ENCODE assay signal across 9 mouse cellular contexts in the genomic region with DNA sequence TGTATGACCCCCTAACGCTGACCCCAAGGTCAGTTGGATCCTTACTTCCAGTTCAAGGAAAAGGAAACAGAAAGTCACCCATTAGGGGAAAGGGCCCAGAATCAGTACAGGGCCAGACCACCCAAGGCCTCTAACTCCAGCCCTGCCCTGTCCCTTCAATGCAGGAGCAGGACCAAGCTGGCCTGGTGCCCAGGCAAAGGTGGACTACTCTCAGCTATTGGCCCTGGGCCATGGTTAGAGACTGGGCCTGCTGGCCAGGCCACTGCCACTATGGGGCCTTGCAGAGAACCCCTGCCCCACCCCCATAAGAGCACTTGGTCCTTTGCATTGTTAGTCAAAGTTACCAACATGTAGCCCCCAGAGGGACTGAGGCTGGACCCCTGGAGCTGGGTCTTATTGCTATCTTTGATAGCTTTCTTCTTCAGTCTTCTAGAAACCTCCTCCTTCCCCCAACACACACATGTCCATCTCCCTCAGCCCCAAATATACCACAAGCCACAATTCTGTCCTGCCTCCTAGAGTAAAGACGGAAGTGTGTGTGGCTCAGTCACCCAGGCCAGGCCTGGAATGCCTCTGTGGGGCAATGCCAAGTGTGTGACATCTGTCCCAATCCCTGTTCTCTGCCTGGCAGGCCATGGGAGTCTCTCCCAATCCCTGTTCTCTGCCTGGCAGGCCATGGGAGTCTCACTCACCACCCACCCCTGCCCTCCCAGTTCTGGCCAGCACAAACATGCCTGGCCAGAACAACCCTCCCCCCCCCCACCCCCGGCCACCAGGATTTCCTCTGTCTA. TPM values are rescaled to one million over a fixed set of nuclear protein-coding genes. Genes with fewer than 3 reads are reported as not detected.
DNase-seq lines count a peak whose midpoint lies in the region; ATAC-seq and TF ChIP-seq lines count a peak whose summit lies in the region.
"Had no signal": no experiment of that assay in that cellular context is flagged by ENCODE, and none has a peak within 500 bp of the region (broad histone marks: within the 10 kb centered on the region; RNA-seq: fewer than 3 reads in every experiment).

No protein-coding gene starts in this region.

- H3K27ac ChIP-seq in kidney, adult 2 months (ENCODE audit: insufficient read depth, low read depth, low read length): 0 out of 2 replicates have a peak overlapping the region, but pooled peaks have one; percentile 2
- no peak overlapping the region for H3K27ac ChIP-seq in kidney, embryonic 14.5 days (ENCODE audit: low read depth, low read length)

- WGBS in kidney, adult 2 months: 74% methylated on average over 3 of the region's 3 CpGs
- WGBS in kidney, embryonic 14.5 days: 89% methylated on average over 3 of the region's 3 CpGs

- H3K27me3 ChIP-seq in kidney, adult 2 months (replicated peaks; ENCODE audit: control insufficient read depth, insufficient read depth, low read length): no peaks in the 10 kb centered on the region
- H3K27me3 ChIP-seq in kidney, embryonic 14.5 days (ENCODE audit: control insufficient read depth, insufficient read depth, low read length): no peaks in the 10 kb centered on the region

- peaks cover 12% of the 10 kb centered on the region; the same call in 1 of the 2 replicates for H3K4me1 ChIP-seq in kidney, adult 2 months (ENCODE audit: control insufficient read depth, insufficient read depth, low read length)
- no peaks in the 10 kb centered on the region for H3K4me1 ChIP-seq in kidney, embryonic 14.5 days (ENCODE audit: control insufficient read depth, insufficient read depth, low read length)

- no peak for TF ChIP-seq POLR2A in kidney, adult 2 months (IDR thresholded peaks at IDR 0.05; ENCODE audit: low read depth, low read length)

- no peak overlapping the region for H3K4me3 ChIP-seq in kidney, adult 2 months (ENCODE audit: insufficient read depth, low read depth, low read length)
- no peak overlapping the region for H3K4me3 ChIP-seq in kidney, embryonic 14.5 days (ENCODE audit: low read length)

- no peaks in the 10 kb centered on the region for H3K9me3 ChIP-seq in kidney, embryonic 14.5 days (ENCODE audit: control insufficient read depth, low read length)

- no peaks in the 10 kb centered on the region; the same call in 1 of the 2 replicates for H3K36me3 ChIP-seq in kidney, adult 2 months (ENCODE audit: control insufficient read depth, insufficient read depth, low read length)
- no peaks in the 10 kb centered on the region for H3K36me3 ChIP-seq in kidney, embryonic 14.5 days (ENCODE audit: control insufficient read depth, insufficient read depth, low read length)

- TF ChIP-seq CTCF in kidney, adult 2 months (conservative IDR thresholded peaks at IDR 0.05; ENCODE audit: insufficient read depth, insufficient read length, low read depth, low read length): no peak

- ATAC-seq in kidney, embryonic 14.5 days (ENCODE audit: low FRiP score, low TSS enrichment): no peak

- H3K4me2 ChIP-seq in kidney, embryonic 14.5 days (replicated peaks; ENCODE audit: low read depth, low read length): no peak overlapping the region
- H3K4me2 ChIP-seq: lung, embryonic 14.5 days had no signal

- peak; percentile 94 for DNase-seq in kidney, adult 2 months
- peak; percentile 79 for DNase-seq in adrenal gland, postnatal 10 days
- peak; percentile 76 to 82 for DNase-seq in cerebellum, postnatal 36 days
- DNase-seq in kidney, postnatal 4 days: peak; percentile 47 to 65
- no peak for DNase-seq in layer of hippocampus, postnatal 14 days (ENCODE audit: low spot score in 2 of 2)
- no peak for DNase-seq in right cerebral cortex, postnatal 4 days
- DNase-seq in urinary bladder, postnatal 4 days (ENCODE audit: low spot score in 2 of 2): no peak
- DNase-seq: lung, embryonic 14.5 days had no signal

- H3K9ac ChIP-seq in kidney, embryonic 14.5 days (ENCODE audit: low read depth, low read length): no peak overlapping the region
- H3K9ac ChIP-seq: lung, embryonic 14.5 days had no signal

RNA-seq across cellular contexts. Expression of a gene that starts 33.3 kb away (rescaled TPM):
- 13.4 and 13.8 TPM in 2 replicates for polyA plus RNA-seq in kidney, adult 2 months (2012; rRNA removed)
- 0.37 and 0.38 TPM in 2 replicates for polyA plus RNA-seq in kidney, embryonic 14.5 days (2014; fragmentation: Nextera tagmentation; extraction: Ambion mirVana)
- 10 to 100 TPM; 10.7 to 11.4 TPM for total RNA-seq in adrenal gland, postnatal 10 days (2021)
- 10 to 100 TPM; 14.5 to 15.0 TPM for total RNA-seq in layer of hippocampus, postnatal 14 days (2021)

Comparison
In these comparisons a context has a peak if more than half of its experiments do, and no peak if none do; other contexts are left out.
1. DNase-seq: peak in kidney, adult 2 months (single experiment), adrenal gland, postnatal 10 days (single experiment), cerebellum, postnatal 36 days (2 of 2) and kidney, postnatal 4 days (2 of 2); none in layer of hippocampus, postnatal 14 days (0 of 2), right cerebral cortex, postnatal 4 days (single experiment) and urinary bladder, postnatal 4 days (0 of 2).